Mouse (Mus musculus): Measurements from ENCODE around the gene Pomgnt2.
A peak's percentile ranks its signal among the peaks of the same experiment; 100 is the strongest.

Gene Pomgnt2

DNA sequence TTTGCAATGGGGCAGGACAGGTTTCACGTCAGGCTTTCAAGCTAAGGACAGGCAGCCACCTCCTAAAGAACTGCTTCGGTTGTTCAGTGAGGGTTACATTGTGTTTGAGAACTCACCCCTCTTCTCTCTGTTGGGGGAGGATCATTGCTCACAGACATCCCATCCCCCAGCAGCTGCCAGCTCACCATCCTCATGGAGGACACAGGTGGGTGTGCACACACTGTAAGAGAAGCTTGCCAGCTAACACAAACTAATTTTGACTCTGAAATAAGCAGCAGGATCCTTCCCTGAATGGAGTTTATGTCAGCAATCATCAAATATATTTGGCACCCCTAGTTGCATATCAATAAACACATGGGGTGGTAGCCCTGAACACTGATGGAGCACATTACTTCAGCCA, 15.9 kb upstream of the Pomgnt2 start:
- DNase-seq = no peak

DNA sequence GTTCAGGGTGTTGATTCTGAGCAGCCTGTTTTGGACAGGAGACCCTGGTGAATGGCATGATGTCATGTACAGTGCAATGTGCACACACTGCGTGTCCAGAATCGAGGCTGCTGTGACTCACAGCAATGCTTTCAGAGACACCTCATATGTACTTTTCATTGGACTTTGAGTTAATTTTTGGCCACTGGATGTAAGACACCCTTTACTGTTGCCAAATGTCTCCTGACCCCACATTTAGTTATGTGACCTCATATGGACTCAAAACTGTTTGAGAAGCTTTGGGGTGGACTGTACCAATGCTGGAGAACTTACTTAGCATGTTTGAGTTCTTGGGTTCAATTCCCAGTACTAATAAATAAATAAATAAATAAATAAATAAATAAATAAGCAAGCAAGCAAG, 13.8 kb upstream of the Pomgnt2 start:
- no peak for DNase-seq

DNA sequence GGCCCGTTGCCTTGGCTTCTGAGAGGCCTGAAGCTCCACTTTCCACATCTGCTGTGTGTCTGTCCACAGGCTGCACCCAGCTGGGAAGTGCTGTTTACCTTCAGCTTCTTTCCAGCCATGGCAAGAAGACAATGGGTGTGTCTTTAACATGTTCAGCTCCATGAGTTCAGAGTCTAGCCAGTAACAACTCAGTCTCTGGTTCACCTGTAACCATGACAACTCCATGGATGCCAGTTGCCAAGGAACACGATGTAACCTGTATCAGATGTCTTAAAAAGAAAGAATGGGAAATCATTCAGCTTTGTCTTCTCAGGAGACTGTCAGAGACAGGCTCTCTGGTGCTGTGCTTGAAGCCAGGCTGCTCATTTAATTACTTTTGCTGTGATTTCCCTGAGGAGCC, 12.0 kb upstream of the Pomgnt2 start:
- no peak for DNase-seq

DNA sequence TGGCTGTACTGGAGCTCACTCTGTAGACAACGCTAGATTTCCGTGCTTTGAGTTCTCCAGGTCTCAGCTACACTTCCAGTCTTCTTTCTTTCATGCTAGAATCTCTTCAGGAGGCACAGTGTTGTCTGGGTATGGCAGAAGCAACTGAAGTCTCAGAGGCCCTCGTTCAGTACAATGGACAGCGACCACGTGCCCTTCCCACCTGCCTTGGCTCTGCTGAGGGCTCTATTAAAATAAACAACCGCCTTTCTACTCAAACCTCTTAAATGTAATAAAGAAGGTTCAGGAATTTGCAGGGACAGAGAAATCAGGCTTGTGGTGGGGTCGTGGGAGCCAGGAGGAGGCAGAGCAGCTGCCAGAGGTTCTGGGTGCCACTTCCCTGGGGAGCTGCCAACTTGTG, 9.7 kb upstream of the Pomgnt2 start:
- DNase-seq = no peak

DNA sequence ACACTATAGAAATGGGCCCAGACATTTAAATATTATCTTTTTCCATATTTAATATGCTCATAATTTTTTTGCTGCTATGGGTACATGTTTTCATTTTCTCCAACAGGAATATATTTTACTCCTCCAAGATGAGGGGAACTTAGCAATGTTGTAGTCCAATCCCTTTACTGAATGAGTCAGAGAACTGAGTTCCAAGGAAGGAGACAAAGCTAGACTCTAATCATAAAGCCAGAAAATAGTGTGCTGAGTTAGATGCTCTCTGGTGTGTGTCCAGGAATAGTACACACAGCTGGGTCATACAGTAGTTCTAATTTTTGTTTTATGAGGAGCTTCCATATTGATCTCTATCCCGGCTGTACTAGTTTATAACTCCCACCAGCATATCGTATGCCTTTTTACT, 9.3 kb upstream of the Pomgnt2 start:
- DNase-seq = no peak

DNA sequence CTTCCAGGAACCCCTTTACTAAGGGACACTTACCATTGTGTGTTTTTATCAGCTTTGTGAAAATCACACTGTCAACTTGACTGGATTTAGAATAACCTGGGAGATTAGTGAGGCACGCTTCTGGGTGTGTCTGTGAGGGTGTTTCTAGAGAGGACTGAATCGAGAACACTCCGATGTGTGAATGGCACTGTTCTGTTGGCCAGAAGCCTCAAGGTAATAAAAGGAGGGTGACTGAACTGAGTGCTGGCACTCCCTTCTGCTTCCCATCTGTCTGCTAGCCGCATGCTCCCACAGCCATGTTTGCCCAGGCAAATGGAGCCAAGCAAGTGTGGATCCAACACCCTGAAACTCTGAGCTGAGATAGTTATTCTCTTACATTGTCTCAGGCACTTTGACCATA, 1.1 kb upstream of the Pomgnt2 start:
- no peak for DNase-seq

DNA sequence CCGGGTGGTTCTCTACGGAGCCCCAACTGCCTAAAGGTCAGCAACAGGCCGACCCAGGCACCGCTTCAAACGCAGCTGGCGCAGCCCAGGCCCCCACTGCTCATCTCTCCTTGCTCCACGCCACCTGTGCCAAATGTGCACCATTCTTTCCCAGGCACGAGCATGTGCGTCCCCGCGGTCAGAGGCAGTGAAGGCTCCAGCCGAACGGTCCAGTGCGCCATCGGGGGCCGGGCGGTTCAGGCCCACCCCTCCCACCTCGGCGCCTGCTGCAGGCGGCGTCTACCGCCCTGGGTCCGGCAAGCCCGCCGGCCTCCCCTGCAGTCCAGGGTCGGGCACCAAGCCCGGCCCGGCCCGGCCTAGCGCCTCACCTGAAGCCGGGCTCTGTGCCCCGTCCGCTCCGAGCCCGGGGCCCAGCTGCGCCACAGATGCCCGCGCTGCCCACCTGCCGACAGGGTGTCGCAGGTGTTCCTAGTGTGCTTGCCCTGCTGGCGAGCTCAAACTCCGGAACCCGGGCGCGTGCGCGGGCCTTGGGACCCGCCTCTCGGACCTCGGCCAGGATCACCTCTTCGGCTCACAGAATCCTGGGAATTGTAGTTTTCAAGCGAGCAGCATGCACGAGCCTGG, 1.3 kb downstream of the Pomgnt2 start:
- DNase-seq = peak; percentile 95 to 96

DNA sequence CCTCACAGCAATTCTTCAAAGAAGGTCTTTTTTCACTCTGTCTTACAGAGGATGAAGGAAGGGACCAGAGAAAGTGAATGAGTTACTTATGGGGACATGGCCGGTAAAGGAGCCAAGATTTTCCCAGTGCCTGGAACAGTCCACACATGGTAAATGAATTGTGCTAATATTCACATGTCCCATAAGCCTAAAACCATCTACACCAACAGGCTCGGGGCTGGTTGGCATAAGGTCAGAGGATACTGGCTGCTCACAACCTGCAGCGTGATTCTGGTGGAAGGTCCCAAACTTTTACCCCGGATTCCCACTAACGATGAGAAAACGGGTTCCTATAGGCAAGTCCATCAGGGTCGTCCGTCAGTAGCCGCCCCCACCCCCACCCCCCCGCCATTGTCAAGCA, 1.8 kb downstream of the Pomgnt2 start:
- peak in 1 of 2 experiments; percentile 39 for DNase-seq

DNA sequence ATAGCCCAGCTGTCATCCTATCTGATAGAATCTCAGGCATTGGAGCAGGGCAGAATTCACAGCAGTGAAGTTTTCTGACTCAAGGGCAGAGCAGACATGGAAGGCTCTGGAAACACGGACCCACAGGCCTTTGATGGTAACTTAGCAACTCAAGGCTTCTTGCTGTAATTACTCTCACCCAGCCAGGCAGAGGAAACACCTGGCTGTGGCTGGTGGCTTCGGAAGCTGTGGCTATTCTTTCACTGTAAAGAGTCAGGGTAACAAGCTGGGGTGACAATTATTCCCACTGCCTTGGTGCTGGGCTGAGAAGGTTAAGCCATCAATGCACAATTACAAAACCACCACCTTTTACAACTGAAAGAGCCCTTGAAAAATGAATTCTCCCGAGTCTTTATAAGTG, 3.9 kb downstream of the Pomgnt2 start:
- DNase-seq = no peak

DNA sequence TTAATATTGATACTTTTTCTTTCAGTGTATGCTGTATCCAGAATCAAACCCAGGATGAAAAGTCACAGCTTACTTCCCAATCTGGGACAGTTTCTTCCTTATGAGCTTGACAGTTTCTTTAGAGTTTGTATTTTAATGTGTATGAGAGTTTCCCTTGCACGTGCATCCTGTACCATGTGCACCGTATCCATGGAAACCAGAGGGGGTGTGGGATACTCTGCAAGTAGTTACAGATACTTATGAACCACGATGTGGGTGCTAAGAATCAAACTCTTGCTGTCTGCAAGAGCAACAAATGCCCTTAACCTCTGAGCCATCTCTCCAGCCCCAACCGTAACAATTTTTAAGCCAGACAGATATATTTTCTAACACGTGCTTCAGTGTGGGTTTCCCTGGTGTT, 5.9 kb downstream of the Pomgnt2 start:
- no peak for DNase-seq

DNA sequence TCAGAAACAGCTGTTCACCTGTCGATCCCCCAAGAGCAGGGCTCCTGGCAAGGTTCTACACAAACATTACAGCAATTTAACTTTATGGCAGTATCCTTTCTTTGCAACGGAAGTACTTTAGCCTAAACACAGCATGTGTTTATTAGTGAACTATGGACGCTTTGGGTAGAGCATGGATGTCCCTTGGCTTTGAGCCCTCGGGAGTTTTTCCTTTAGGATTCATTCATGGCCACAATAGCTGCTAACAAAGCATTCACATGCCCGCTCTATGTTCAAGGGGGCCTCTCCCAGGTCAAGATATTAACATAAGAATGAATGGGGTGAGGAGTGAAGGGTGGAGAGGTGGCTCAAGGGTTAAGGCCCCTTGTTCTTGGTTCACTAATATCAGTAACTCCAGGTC, 7.4 kb downstream of the Pomgnt2 start:
- no peak for DNase-seq

DNA sequence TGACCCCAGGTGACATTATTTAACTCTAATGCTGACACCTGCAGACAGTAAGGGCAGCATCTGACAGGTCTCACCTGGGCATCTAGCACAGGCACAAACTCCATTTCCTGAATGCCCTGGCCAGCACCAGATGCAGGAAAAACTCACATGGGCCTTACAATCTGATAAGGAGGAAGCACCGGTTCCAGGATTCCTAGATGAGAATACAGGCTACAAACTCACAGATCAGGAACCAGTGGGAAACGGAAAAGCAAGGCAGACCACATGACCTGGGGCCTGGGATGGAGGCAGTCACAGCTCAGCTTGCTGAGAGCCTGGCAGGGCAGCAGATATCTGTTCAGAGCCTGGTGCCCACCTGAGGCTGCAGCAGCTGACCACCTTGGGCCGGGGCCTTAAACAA, 8.0 kb downstream of the Pomgnt2 start:
- no peak for DNase-seq

DNA sequence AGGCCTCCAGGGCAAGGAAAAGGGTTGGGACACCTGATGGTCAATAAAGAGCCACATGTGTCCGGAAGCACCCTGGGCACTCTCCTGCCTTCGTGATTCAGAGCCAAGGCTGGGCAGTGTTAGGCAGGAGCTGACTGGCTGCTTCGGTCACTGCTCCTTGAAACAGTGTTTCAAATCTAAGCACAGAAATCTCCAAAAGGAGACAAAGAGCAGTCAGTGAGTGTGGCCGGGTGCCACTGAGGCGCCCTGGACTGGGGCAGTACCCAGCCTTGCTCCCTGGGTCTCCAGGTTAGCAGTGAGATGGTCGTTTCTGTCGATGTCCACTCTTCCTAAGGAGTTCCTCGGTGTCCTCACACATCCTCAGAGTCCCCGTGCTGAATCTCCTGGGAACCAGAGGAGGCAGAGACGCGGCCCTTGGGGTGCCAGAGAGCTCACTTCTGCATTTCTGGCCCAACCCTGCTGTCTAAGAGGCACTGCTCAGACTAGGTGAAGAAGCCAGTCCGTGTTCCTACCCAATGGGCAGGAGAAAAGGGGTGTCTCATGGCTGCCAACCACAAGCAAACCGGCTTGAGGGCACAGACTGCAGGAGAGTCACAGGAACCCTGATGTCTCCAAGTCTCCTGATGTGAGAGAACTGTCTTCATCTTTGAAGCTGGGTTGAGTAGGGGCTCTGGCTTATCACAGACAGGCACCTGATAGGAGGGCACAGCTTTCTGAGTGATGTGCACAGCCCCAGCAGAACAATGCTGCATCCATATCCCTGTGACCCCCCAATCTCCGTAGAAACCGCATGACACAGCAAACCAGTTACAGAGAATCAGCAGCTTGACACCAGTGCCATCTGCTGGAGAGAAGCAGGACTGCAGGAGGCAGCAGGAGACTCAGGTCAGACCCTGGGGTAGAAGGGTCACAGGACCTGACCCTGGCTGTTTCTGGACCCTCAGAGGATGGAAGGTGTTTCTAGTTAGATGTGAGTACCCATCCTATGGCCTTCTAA, 12.1 kb downstream of the Pomgnt2 start:
- peak; percentile 88 to 92 for DNase-seq

DNA sequence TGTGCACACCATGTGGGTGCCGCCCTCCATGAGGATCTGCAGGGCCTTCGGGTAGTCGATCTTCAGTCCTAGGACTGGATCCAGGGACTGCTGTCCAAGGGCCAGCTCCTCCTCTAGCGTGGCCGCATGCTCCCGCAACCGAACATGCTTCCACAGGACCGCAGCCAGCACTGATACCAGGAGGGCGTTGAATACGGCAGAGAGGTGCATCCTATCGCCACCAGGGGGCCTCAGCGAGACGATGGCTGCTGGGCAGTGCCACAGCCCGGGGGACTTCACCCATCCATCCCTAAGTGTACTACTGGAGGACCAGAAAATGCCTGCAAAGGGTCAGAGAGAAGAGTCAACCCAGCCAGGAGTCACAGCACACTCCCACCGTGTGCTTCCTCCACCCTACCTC, 13.4 kb downstream of the Pomgnt2 start:
- peak; percentile 94 to 96 for DNase-seq

DNA sequence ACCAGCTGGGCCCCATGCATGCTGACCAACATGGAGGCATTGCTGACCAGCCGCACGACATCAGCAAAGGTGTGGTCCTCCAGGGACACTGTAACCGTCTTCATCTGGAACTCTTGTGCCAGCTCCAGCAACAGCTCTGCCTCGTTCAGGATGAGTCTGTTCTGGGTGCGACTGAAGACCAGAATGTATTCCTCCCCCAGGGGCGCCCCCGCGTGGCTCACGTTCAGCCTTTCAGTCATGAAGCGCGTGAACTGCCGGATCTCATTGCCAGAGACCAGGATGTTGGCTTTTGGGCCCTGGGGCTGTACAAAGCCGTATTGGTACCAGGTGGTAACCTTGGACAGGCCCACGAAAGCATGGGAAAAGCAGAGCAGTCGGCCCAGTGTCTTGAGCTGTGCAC, 14.2 kb downstream of the Pomgnt2 start:
- DNase-seq = peak in 1 of 2 experiments; percentile 40

DNA sequence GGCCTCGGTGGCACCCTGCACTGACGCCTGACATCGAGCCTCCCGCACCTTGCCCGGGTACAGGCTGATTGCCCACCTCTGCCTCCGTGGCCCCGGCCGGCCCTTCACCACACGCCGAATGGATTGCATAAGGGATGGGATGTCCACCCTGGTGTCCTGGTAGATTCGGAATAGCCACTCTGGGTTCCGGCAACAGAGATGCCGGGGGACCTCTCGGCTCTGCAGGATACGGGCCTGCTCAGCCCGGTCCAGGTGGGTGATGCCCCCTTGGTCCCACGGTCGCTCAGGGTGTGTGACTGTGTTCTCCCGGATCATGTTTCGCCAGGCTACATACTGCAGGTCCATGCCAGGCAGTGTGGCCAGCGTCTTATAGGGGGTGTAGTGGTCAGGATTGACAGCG, 14.7 kb downstream of the Pomgnt2 start:
- no peak for DNase-seq

DNA sequence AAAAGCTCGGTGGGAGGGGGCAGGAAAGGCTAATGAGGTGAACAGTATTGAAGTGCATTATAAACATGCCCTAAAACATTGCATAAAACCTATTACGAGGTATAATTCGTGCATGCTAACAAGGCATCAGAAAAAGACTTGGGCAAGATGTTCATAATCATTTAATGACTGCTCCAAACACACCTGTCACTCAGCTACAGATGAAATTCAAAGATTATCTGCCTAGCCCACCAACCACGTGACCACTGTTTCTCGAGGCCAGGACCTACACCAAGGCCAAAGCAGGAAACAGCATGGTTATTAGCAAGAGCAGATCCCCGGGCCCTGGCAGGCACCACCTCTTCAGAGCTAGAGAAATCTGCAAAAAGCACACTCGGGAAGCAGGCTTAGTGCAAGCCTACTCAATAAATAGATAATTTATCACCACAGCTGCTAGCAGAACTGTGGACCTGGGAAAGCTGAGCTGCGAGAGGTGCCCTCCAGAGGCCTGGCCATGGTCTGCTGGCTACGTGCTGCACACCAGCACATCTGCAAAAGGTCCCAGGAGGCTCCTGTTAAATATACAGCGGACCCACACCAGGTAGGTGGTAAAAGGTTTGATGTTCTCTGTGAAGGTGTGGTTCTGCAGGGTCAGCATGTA, 15.3 kb downstream of the Pomgnt2 start:
- DNase-seq = no peak

DNA sequence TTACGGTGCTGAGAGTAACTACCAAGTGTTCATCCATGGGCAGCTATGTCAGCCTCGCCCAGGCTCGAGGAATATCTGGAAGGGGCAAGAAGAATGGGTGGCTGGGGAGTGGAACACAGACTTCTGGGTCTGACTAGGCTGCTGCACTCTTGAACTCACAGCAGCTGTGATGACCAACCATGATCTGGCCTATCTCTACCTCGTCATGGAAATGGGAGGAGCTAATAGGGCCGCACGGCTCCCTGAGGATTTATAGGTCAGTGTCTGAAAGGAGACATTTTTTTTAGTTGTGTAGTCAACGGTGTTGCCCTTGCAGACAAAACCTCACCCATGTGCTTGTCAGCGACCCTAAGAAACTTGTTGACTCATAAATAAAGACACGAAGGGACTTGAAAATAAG, 15.9 kb downstream of the Pomgnt2 start:
- no peak for DNase-seq

DNA sequence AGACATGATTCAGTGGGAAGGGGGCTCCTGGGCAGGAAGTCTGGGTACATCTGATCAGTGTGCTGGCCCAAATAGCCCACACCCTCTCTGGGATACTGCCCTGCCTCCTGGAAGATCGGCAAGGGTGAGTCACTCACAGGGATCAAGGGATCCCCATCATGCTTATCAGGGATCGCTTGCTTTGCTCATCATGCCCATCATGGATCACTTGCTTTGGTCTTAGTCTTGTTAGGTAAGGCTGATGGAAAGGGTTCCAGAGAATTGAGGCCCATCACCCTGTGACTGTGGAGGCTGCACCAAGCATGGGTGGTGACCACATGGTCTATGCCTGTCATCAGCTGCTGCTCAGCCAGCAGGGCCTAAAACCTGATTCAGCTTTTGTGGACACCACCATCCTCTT, 21.6 kb downstream of the Pomgnt2 start:
- DNase-seq = no peak

DNA sequence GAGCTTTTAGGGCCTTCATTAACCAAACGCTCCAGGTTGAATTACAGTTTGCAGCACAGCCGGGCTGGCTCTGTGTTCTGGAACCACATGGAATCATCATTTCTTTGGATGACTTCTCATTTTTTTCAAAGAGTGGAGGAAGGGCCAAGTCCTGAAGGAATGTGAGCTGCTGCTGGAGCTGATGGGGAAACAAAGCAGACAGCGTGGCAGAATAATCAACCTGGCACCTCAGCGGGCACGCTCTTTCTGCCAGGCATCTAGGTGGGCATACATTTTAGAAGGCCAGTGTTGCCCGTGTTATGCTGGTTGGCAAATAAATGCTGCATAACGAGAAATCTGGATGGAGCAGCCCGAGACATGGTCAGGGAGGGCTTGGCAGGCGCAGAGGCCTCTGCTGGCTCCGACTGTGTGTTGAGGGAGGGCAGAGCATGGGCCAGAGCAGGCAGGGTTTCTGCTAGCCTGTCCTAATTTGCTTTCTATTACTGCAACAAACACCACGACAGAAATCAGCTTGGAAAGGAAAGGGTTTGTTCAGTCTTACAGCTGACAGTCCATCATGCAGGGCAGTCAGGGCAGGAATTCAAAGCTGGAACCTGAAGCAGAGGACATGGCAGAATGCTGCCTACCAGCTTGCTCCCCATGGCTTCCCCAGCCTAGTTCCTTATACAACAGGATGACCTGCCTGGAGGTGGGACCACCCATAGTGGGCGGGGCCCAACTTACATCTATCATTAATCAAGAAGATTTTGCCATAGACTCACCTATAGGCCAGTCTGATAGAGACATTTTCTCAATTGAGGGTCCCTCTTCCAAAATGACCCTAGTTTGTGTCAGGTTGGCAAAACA, 22.5 kb downstream of the Pomgnt2 start:
- peak; percentile 84 to 90 for DNase-seq

DNA sequence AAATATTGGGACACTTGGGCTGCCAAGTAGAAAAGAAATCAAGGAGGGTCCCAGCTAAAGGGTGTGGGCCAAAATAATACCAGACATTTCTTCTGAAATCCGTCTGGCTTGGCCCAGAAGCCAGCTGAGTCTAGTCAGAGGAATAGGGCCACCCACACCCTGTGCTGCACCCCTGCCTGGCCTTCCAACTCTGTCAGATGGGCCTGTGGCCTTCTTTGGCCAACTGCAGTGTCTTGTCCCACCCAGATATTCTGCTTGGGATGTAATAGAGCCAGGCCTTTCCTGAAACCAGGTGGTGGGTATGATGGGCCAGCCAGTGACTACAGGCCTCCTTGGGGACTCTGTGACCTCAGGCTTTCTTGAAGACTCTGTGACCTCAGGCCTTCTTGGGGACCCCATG, 23.7 kb downstream of the Pomgnt2 start:
- DNase-seq = no peak

DNA sequence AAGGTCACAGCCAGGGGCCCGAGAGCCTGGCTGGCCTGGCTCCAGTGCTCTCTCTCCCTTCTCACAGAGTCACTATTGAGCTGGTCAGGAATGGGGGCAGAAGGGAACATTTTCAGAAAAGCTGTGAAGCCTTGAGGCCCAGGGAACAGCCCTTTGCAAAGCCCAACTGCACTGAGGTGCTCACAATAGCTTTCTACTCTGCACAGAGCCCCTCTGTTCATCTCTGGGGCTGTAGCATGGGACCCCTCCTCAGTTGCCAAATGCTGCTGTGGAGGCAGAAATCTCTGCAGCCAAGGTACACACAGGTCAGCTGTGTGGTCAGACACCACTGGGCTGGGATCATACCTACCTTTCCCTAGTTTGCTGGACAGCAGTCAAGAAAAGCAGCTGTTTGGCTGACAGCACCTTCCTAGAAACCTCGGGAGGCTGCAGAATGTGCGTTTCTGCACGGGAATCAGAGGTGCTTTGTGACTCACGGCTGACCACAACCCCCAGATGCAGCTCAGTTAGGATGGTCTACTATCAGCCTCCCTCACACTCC, 27.0 kb downstream of the Pomgnt2 start:
- DNase-seq = no peak

DNA sequence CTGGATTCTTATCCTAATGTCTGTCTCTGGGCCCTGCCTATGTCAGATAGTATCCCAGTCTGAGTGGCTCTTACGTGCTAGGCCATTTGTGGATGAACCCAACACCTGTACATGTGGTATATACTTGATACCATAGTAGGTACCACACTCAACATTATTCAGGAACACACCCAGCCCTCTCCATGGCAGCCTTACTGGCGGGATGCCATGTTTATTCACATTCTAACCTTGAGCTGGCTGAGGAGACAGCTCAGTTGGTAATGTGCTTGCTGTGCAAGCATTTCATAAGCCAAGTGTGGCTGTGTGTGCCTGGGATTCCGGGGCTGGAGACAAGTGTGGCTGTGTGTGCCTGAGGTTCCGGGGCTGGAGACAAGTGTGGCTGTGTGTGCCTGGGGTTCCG, 28.7 kb downstream of the Pomgnt2 start:
- DNase-seq = peak in 1 of 2 experiments; percentile 40
